Mouse (Mus musculus) MEL (cell line): ENCODE data around the gene Catspere2. TPM values are rescaled to one million over a fixed set of nuclear protein-coding genes. Genes with fewer than 3 reads are reported as not detected.
"Not testable (repeated sequence)": the region's sequence is repeated elsewhere in the genome, so short reads cannot be mapped to it uniquely, and the experiment has no call there.

ENCODE experiments used
- DNase-seq: peaks from one replicate; pipeline ENCODE4 v3.0.0; 2011; ENCODE audit warnings: low read depth, low spot score
- H3K27ac ChIP-seq: 2 replicates; pipeline ENCODE4 v1.5.1; 2012; ENCODE audit warnings: low read depth, mild to moderate bottlenecking, control low read depth, low read length, moderate library complexity; ENCODE audit not compliant: control insufficient read depth
- H3K27me3 ChIP-seq, 2 experiments: fragments of 150-350 bp in 1 of 2; sonication (generic) in 1 of 2; 2 replicates each; pipeline ENCODE4 v1.6.1; 2012; ENCODE audit warnings: low read length in 2 of 2, mild to moderate bottlenecking in 2 of 2, improper control_type of control experiment in 1 of 2, moderate library complexity in 1 of 2; ENCODE audit not compliant: insufficient read depth in 2 of 2, control insufficient read depth in 1 of 2
- H3K36me3 ChIP-seq, 2 experiments: 2 replicates each; pipeline ENCODE4 v1.6.1; 2012 to 2014; ENCODE audit warnings: low read length in 2 of 2, improper control_type of control experiment in 1 of 2, inconsistent platforms in 1 of 2, mild to moderate bottlenecking in 1 of 2; ENCODE audit not compliant: insufficient read depth in 2 of 2, control insufficient read depth in 1 of 2
- H3K4me1 ChIP-seq, 2 experiments: fragments of 150-350 bp in 1 of 2; sonication (generic) in 1 of 2; 2 replicates each; pipeline ENCODE4 v1.6.1; 2012; ENCODE audit warnings: low read length in 2 of 2, improper control_type of control experiment in 1 of 2, mild to moderate bottlenecking in 1 of 2; ENCODE audit not compliant: insufficient read depth in 2 of 2, control insufficient read depth in 1 of 2
- H3K4me3 ChIP-seq, 2 experiments: fragments of 150-350 bp in 1 of 2; sonication (generic) in 1 of 2; 2 replicates each; pipeline ENCODE4 v1.5.1; 2012; ENCODE audit warnings: low read depth in 2 of 2, low read length in 2 of 2, mild to moderate bottlenecking in 2 of 2, moderate library complexity in 2 of 2, control low read depth in 1 of 2, improper control_type of control experiment in 1 of 2; ENCODE audit not compliant: control insufficient read depth in 1 of 2, insufficient read depth in 1 of 2
- H3K79me2 ChIP-seq: 2 replicates; pipeline ENCODE4 v1.6.1; 2012; ENCODE audit warnings: mild to moderate bottlenecking, low read length, moderate library complexity; ENCODE audit not compliant: control insufficient read depth, poor library complexity, insufficient read depth
- H3K9ac ChIP-seq: 2 replicates; pipeline ENCODE4 v1.6.1; 2012; ENCODE audit warnings: low read depth, mild to moderate bottlenecking, control low read depth, low read length, moderate library complexity; ENCODE audit not compliant: control insufficient read depth, poor library complexity, severe bottlenecking
- H3K9me3 ChIP-seq: fragments of 150-350 bp; sonication (generic); replicated peaks from 2 replicates; pipeline ENCODE4 v1.6.1; 2012; ENCODE audit warnings: mild to moderate bottlenecking, low read length, improper control_type of control experiment, moderate library complexity; ENCODE audit not compliant: insufficient read depth
- BHLHE40 ChIP-seq: IDR thresholded peaks from 2 replicates; pipeline ENCODE4 v1.6.1; 2012; ENCODE audit warnings: low read depth, mild to moderate bottlenecking, inconsistent platforms, low read length, improper control_type of control experiment, borderline replicate concordance
- CHD1 ChIP-seq: IDR thresholded peaks from 2 replicates; pipeline ENCODE4 v1.6.1; 2012; ENCODE audit warnings: low read depth, mild to moderate bottlenecking, inconsistent platforms, low read length, improper control_type of control experiment
- CTCF ChIP-seq, 3 experiments: IDR thresholded peaks in 2 of 3; conservative IDR thresholded peaks in 1 of 3; 2 replicates each; pipeline ENCODE4 v1.5.1; 2011 to 2012; ENCODE audit warnings: low read length in 3 of 3, low read depth in 2 of 3, mild to moderate bottlenecking in 2 of 3, improper control_type of control experiment in 1 of 3, inconsistent platforms in 1 of 3, mixed read lengths in 1 of 3, moderate library complexity in 1 of 3; ENCODE audit not compliant: control insufficient read depth in 1 of 3, insufficient read depth in 1 of 3, poor library complexity in 1 of 3, severe bottlenecking in 1 of 3
- E2F4 ChIP-seq: IDR thresholded peaks from 2 replicates; pipeline ENCODE4 v1.6.1; 2011; ENCODE audit warnings: low read depth, low read length, improper control_type of control experiment, borderline replicate concordance
- ELF1 ChIP-seq: IDR thresholded peaks from 2 replicates; pipeline ENCODE4 v1.6.1; 2014; ENCODE audit warnings: low read depth, mild to moderate bottlenecking, inconsistent platforms, low read length, improper control_type of control experiment, moderate library complexity
- GATA1 ChIP-seq: IDR thresholded peaks from 2 replicates; pipeline ENCODE4 v1.6.1; 2011; ENCODE audit warnings: low read depth, low read length, improper control_type of control experiment
- JUND ChIP-seq: IDR thresholded peaks from 2 replicates; pipeline ENCODE4 v1.6.1; 2011; ENCODE audit warnings: low read depth, mild to moderate bottlenecking, improper control_type of control experiment, low read length
- KAT2A ChIP-seq: conservative IDR thresholded peaks from 2 replicates; pipeline ENCODE4 v1.6.1; 2012; ENCODE audit warnings: low read depth, low read length, improper control_type of control experiment, inconsistent platforms
- MAFK ChIP-seq: IDR thresholded peaks from 2 replicates; pipeline ENCODE4 v1.6.1; 2011; ENCODE audit warnings: low read depth, mild to moderate bottlenecking, low read length, improper control_type of control experiment, borderline replicate concordance
- MAX ChIP-seq: IDR thresholded peaks from 2 replicates; pipeline ENCODE4 v1.6.1; 2011; ENCODE audit warnings: low read length, improper control_type of control experiment
- MAZ ChIP-seq: IDR thresholded peaks from 2 replicates; pipeline ENCODE4 v1.6.1; 2012; ENCODE audit warnings: low read depth, mild to moderate bottlenecking, inconsistent platforms, low read length, improper control_type of control experiment
- MXI1 ChIP-seq: IDR thresholded peaks from 2 replicates; pipeline ENCODE4 v1.6.1; 2011; ENCODE audit warnings: mild to moderate bottlenecking, low read depth, low read length, improper control_type of control experiment
- MYB ChIP-seq: IDR thresholded peaks from 2 replicates; pipeline ENCODE4 v1.6.1; 2011; ENCODE audit warnings: mild to moderate bottlenecking, low read depth, low read length, improper control_type of control experiment
- POLR2A ChIP-seq, 2 experiments: IDR thresholded peaks; 2 replicates each; pipeline ENCODE4 v1.6.1; 2011 to 2012; ENCODE audit warnings: low read length in 2 of 2, mild to moderate bottlenecking in 2 of 2, control low read depth in 1 of 2, improper control_type of control experiment in 1 of 2, low read depth in 1 of 2, moderate library complexity in 1 of 2; ENCODE audit not compliant: control insufficient read depth in 1 of 2, insufficient read depth in 1 of 2, poor library complexity in 1 of 2
- POLR2AphosphoS5 ChIP-seq: IDR thresholded peaks from 2 replicates; pipeline ENCODE4 v1.6.1; 2012; ENCODE audit warnings: low read depth, borderline replicate concordance, mild to moderate bottlenecking, inconsistent platforms, low read length, moderate library complexity, mixed read lengths
- RCOR1 ChIP-seq: IDR thresholded peaks from 2 replicates; pipeline ENCODE4 v1.6.1; 2012; ENCODE audit warnings: low read depth, mild to moderate bottlenecking, inconsistent platforms, low read length, improper control_type of control experiment
- SMC3 ChIP-seq: IDR thresholded peaks from 2 replicates; pipeline ENCODE4 v1.6.1; 2011; ENCODE audit warnings: low read depth, low read length, improper control_type of control experiment
- TBP ChIP-seq: IDR thresholded peaks from 2 replicates; pipeline ENCODE4 v1.8.0; 2011; ENCODE audit warnings: low read depth, low read length, improper control_type of control experiment
- TCF12 ChIP-seq: IDR thresholded peaks from 2 replicates; pipeline ENCODE4 v1.6.1; 2014; ENCODE audit warnings: low read depth, mild to moderate bottlenecking, inconsistent platforms, low read length, improper control_type of control experiment, moderate library complexity
- UBTF ChIP-seq: IDR thresholded peaks from 2 replicates; pipeline ENCODE4 v1.6.1; 2012; ENCODE audit warnings: low read depth, mild to moderate bottlenecking, inconsistent platforms, low read length, improper control_type of control experiment, moderate library complexity, borderline replicate concordance; ENCODE audit not compliant: insufficient read depth
- USF1 ChIP-seq: IDR thresholded peaks from 2 replicates; pipeline ENCODE4 v1.6.1; 2014; ENCODE audit warnings: low read depth, mild to moderate bottlenecking, inconsistent platforms, low read length, improper control_type of control experiment, moderate library complexity
- ZNF384 ChIP-seq: IDR thresholded peaks from 2 replicates; pipeline ENCODE4 v1.6.1; 2012; ENCODE audit warnings: low read depth, mild to moderate bottlenecking, inconsistent platforms, low read length, improper control_type of control experiment
- polyA plus RNA-seq, 2 experiments: library from polyadenylated mRNA; stranded (reverse) in 1 of 2; unstranded in 1 of 2; fragments of >175 nt in 1 of 2; fragments of >200 nt in 1 of 2; gene quantifications; 2 replicates each; pipeline versions ENCODE4 v1.2.1 to v1.2.4; 2012; ENCODE audit warnings: low replicate concordance in 2 of 2, low read depth in 1 of 2; ENCODE audit not compliant: insufficient read length in 2 of 2, insufficient read depth in 1 of 2, missing spikeins in 1 of 2
- total RNA-seq: library from RNA; depleted of rRNA; stranded (reverse); fragments of 300-350 nt; gene quantifications from 2 replicates; pipeline ENCODE4 v1.2.3, GENCODE M21; 2012

The Catspere2 gene
- total and polyA plus RNA-seq, 3 experiments, result not detected

GRCm38 (mm10) chr1:178205701-178206325 lies 222.6 kb downstream of the Catspere2 start:
- Histone ChIP-seq H3K9me3 (no peaks in the 10 kb centered on the region), H3K36me3 (peaks cover 0 to 2% of the 10 kb centered on the region in 2 experiments; a peak in 2 of 4 replicates), H3K27me3 (no peaks in the 10 kb centered on the region), H3K9ac (no peak overlapping the region), H3K4me3 (no peak overlapping the region), H3K27ac (no peak overlapping the region), H3K4me1 (peaks cover 0 to 3% of the 10 kb centered on the region in 2 experiments; a peak in 1 of 4 replicates), H3K79me2 (peaks cover 5% of the 10 kb centered on the region; the same call in 1 of the 2 replicates)
- TF ChIP-seq USF1, result no peak
- no peak for TF ChIP-seq MAZ
- TF ChIP-seq E2F4, result no peak
- no peak for TF ChIP-seq CHD1
- TF ChIP-seq TCF12, result no peak
- TF ChIP-seq JUND, result no peak
- TF ChIP-seq TBP, result no peak
- TF ChIP-seq MXI1, result no peak
- TF ChIP-seq CTCF (IDR thresholded peaks at IDR 0.05 in 2 of 3, conservative IDR thresholded peaks at IDR 0.05 in 1 of 3; ENCODE audit: control insufficient read depth in 1 of 3, insufficient read depth in 1 of 3, low read depth in 2 of 3, low read length in 3 of 3, poor library complexity in 1 of 3, severe bottlenecking in 1 of 3), result no peak
- DNase-seq, result no peak

GRCm38 (mm10) chr1:178207856-178208255 lies 224.6 kb downstream of the Catspere2 start:
- not testable (repeated sequence) for H3K36me3 ChIP-seq, H3K27ac ChIP-seq, H3K9ac ChIP-seq, H3K4me3 ChIP-seq, H3K9me3 ChIP-seq, H3K4me1 ChIP-seq, H3K27me3 ChIP-seq, DNase-seq, H3K79me2 ChIP-seq

DNA sequence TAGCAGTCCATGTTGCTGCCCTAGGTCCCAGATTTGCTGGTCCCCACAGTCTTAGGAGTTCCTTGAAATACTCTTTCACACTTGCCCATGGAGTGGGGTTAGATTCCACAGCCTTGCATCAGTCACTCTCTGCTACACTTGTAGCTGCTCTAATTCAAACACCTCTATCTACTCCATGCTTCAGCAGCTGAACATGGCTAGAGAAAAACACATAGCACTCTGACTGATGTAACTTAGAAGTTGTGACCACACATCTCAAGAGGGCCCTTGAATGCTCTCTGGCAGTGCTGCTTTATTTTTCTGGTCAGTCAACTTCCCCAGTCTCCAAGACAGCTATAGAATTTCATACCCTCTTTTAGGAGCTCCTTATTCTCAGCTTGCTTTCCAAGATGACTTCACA lies 226.7 kb downstream of the Catspere2 start:
- Histone ChIP-seq H3K9me3 (no peaks in the 10 kb centered on the region), H3K36me3 (peaks cover 0 to 2% of the 10 kb centered on the region in 2 experiments; a peak in 2 of 4 replicates), H3K4me3 (no peak overlapping the region), H3K27ac (no peak overlapping the region), H3K9ac (no peak overlapping the region), H3K4me1 (peaks cover 0 to 3% of the 10 kb centered on the region in 2 experiments; a peak in 1 of 4 replicates), H3K27me3 (no peaks in the 10 kb centered on the region), H3K79me2 (no peaks in the 10 kb centered on the region; the same call in 1 of the 2 replicates)
- DNase-seq, result no peak
- TF ChIP-seq MAFK (no peak), MAZ (no peak), TCF12 (no peak), MYB (no peak), POLR2A (IDR thresholded peaks at IDR 0.05; ENCODE audit: control insufficient read depth in 1 of 2, insufficient read depth in 1 of 2, low read depth in 1 of 2, low read length in 2 of 2, poor library complexity in 1 of 2) (no peak), POLR2AphosphoS5 (no peak), BHLHE40 (no peak), GATA1 (no peak), UBTF (no peak), RCOR1 (no peak), KAT2A (no peak), ELF1 (no peak), SMC3 (no peak), ZNF384 (no peak), MAX (no peak)
